Mouse (Mus musculus): Measurements from ENCODE around the gene Cenpx. TPM values are rescaled to one million over a fixed set of nuclear protein-coding genes. Genes with fewer than 3 reads are reported as not detected.
"Not testable (repeated sequence)": the region's sequence is repeated elsewhere in the genome, so short reads cannot be mapped to it uniquely, and the experiment has no call there.

The Cenpx gene
- total RNA-seq, 2 experiments from 2014 or later, result 71.5 to 95.8 TPM

DNA sequence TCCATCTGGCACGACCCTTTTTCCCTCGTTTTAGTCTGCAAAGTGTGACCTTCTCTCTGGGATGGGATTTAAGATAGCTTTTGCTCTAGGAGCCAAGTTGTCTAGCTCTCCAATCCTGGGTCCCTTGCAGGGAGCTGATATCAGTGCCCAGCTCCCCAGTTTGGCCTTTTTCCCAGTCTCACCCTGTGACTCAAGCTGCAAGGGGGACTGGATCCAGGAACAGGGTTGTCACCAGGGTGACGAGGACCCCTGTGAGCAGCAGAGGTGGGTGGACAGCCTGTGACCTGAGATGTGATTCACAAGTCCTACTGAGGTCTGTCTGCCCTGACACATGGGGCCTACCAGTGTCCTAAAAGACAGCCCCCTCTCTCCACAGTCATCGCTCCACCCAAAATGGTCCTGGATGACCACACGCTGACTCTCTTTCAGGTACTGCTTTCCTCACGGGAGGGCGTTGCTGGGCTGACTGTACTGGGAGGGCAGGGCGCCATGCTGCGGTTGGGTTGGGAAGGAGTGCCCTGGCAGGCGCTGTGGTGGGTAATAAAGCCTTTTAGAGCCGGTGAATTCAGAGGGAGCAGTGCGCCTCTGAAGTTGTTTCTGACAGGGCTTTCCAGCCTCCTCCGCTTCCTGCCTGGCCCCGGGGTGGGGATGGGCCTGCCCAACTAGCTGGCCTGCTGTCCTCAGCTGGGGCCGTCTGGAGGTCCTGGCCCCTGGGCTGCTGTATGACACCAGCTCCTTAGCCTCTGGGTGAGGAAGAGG is 9.7 kb downstream of the Cenpx start:
- no peak for ATAC-seq (ENCODE audit: poor library complexity, severe bottlenecking)

DNA sequence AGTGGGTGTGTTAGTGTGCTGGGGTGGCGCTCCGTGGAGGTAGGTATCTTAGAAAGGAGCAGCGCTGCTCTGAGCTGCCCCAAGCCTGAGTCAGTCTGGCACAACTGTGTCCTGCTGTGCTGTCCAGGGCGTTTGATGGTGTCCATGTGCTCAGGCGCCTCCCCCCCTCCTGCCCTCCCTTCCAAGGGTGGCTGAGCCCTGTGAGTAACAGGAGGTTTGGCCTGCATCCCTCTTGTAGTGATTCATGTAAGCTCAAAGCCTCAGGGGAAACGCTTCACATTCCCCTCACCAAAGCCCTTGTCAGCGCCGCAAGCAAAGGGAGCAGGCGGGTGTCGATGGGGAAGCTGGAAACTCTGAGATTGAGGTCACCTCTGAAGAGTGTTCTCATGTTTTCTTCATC is 15.8 kb downstream of the Cenpx start:
- no peak for ATAC-seq (ENCODE audit: poor library complexity, severe bottlenecking)

DNA sequence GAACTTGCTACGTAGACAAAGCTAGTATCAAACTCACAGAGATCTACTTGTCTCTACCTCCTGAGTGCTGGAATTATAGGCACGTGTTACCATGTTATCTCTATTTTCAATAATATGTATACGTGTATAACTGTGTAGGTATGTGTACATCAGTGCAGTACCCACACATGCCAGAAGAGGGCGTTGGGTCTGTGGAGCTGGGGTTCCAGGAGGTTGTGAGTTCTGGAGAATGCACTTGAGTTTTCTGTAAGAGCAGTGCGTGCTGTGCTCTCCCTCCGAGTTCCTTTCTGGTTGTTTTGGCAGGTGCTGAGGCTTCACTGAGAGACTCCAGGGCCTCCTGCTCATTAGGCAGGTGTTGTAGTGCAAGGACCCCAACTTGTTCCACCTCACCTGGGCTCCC is 17.0 kb downstream of the Cenpx start:
- no peak for ATAC-seq (ENCODE audit: poor library complexity, severe bottlenecking)

DNA sequence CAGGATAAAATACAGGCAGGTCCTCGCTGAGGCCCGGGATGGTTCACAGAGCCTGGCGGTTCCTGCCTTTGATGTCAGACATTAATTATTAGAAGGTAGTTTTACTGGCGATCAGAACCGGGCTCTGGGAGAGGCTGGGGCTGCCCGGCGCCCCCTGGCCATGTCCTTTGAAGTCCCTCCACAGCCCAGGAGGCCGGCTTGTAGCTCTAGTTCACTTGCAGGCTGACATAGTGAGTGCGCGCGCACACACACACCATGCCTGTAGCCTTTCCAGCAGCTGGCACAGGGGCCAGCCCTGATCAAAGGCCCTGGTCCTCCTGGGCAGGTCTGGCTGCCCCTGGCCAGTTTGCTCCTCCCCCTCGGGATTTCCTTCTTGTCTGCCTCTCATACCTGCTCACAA is 17.9 kb downstream of the Cenpx start:
- ATAC-seq (ENCODE audit: poor library complexity, severe bottlenecking), result no peak

DNA sequence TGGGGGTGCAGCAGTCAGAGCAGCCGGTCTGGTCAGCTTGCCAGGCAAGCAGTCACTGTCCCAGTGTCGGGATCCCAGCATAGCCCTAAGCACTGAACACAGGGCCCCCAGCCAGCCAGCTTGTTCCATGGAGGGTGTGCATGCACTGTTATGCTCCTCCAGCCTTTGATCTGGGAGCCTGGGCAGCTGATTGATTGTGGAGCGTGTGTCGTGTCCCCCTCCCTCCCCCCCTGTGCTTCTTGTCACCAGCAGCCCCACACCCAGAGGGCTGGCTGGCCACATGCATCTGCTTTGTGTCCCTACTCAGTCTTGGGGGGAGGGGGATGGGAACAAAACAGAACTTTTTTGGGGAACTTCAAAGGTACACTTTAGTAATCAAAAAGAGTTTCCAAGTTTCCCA is 18.4 kb downstream of the Cenpx start:
- no peak for ATAC-seq (ENCODE audit: poor library complexity, severe bottlenecking)

DNA sequence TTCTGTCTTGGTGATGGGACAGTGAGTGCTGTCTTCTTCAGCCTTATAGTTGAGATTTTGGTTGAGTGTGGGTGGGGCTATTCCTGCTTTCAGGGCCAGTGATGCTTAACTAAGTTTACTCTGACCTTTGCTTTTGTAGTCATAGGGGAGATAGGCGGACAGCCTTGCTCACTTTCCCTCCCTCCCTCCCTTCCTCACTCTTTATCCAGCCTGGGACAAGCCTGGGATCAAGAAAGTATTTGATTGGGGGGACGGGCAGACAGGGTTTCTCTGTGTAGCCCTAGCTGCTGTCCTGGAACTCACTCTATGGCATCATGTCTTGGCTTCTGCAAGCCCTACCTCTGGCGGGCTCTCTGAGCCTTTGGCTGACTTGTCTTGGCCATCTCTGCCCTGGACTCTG is 20.1 kb downstream of the Cenpx start:
- ATAC-seq (ENCODE audit: poor library complexity, severe bottlenecking), result no peak

DNA sequence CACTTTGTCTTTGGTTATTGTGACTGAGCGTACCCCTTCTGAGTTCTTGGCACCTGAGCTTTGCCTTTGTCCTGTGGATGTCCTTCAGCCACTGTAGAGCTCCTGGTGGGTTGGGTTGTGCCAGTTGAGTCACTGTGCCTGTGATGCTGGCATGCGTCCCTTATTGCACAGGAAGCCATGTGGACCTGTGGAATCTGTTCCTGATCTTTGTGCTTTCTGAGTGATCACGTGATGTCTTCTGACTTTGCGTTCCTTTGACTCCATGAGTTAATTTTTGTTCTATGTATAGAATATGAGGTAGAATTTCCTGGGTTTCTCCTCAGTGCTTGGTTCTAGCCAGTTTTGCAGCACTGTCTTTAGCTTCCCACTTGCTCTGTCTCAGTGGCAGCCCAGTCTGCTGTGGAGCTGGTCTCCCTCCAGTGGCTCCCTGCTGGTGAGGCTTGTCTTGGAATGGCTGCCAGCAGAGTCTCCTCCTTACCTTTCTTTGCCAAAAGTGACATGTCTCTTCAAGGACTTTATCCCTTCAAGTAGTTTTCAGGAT is 21.0 kb downstream of the Cenpx start:
- ATAC-seq (ENCODE audit: poor library complexity, severe bottlenecking), result no peak

DNA sequence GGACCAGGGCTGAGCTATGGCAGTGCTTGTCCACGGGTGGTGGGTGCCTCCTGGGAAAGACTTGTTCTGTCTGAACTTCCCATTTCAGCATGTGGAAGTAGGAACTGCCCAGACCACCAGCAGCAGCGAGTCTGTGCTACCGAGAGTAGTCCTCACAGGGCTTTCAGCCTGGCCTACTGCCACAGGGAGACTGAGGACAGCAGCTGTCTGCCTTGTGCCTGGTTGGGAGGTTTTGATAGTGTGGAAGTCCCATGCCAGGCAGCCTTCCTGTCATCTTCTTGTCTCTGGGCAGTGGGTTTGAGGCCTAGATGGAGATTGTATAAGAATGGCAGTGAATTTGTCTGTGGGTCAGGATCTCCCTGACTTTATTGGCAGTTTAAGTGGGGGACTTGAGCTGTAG is 24.2 kb downstream of the Cenpx start:
- no peak for ATAC-seq (ENCODE audit: poor library complexity, severe bottlenecking)

DNA sequence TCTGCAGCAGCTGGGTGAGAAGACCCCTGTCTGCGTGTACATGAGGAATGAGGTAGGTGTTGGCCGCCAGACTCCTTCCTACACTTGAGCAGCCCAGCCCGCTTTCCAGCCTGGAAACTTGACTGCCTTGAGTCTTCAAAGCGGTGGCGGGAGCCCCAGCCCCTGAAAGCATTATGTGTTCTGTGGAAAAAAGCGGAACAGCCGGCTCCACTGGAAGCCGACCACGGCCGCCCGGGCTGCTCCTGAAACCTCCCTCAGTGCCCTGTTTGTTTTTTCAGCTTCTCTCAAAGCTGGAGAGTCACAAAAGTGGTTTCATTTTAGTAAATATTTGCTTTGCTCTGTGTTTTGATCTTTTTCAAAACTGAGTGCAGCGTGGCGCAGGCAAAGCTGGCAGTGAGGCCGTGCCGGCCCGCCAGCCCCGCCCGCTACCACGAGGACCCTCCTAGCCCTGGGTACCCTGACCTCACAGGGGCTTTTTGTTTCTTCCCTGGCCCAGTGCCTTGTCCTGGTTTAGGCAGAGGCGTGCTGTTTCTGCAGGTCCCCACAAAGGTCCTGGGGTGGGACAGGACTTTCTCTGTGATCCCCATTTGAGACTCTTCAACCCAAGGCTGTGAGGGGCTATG is 26.8 kb downstream of the Cenpx start:
- no peak for ATAC-seq (ENCODE audit: poor library complexity, severe bottlenecking)

DNA sequence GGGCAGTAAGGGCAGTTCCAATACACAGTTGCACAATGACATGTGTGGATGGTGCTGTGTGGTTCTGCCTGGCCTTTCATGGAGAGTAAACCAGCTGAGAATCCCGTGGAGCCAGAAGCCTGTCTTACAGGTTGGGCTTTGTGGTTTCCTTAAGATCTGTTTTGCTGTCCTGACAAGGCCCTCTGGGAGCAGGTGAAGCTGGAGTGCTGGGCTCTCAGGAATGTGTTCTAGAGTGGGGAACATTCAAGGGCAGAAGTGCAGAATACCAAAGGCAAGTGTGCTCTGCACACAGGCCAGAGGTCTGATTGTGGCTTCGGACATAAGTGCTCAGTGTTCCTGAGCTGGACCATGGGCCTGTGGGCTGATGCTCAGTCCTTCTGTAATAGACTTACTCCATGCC is 28.9 kb downstream of the Cenpx start:
- no peak for ATAC-seq (ENCODE audit: poor library complexity, severe bottlenecking)

DNA sequence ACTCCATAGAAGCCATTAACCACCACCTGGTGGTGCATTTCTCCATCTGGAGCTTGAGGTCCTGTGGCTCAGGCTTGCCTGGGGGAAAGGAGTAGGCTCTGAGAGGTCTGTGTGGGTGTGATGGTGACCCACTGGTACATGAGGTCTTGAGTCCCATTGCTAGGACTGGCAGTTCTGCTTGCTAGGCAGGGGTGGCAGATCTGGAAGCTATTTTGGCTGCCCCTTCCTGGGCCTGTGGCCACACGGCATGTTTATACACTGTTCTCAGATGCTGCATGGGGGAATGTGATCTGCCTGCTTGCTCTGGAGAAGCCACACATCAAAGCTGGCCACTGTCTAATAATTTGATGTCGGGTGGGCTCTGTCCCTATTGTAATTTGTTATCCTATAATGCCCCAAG is 29.5 kb downstream of the Cenpx start:
- no peak for ATAC-seq (ENCODE audit: poor library complexity, severe bottlenecking)

DNA sequence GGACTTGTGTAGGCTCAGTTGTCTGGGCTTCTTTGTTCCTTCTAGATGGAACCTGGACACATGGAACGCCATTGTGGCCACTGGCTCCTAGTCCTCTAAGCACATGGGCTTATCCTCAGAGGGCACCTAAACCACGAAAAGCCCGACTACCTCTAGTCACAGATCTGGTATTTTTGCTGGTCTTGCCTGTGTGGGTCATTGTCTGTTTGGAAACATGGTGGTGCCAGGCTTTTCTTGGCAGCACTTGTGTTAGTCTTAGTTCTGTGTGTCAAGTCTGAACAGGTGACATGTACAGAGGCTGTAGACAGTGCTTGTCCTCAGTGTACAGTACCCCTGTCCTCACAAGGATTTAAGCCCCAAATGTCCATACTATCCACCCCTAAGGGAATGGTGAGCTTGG is 30.0 kb downstream of the Cenpx start:
- no peak for ATAC-seq (ENCODE audit: poor library complexity, severe bottlenecking)

DNA sequence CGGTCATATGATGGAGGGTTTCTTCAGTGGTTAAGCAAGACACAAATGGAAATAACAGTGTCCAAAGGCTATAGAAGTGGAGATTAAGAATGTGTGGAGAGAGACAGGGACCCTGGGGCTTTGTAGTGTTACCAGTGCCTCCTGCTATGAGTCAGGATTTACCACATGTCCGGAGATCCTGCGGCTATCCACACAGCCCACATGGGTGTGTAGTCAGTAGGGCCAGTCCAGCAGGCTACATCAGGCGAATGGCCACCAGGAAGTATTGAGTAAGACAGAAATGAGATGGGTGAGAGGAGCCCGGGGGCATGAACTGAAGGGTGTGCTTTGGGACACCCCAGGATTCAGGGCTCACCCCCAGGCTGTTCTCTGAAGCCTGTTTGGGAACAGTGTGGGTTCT is 30.9 kb downstream of the Cenpx start:
- ATAC-seq (ENCODE audit: poor library complexity, severe bottlenecking), result no peak

DNA sequence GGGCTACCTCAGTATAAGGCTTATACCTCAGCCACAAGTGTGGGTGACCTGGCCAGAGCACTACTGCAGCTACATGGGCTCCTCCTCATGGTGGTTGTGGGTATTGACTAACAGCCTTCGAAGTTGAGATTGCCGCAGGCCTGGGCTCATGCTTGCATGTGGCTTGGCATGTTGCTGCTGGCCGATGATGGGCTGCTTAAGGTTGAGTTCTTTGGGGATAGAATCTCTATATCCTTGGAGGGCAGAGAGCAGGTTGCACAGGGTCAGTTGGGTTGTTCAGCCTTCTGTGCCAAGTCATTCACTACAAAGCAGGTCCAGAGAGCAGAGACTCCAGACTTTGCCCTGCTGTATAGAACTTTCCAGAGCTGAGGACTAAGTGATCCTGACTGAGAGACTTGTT is 33.6 kb downstream of the Cenpx start:
- ATAC-seq (ENCODE audit: poor library complexity, severe bottlenecking), result peak; percentile 77

DNA sequence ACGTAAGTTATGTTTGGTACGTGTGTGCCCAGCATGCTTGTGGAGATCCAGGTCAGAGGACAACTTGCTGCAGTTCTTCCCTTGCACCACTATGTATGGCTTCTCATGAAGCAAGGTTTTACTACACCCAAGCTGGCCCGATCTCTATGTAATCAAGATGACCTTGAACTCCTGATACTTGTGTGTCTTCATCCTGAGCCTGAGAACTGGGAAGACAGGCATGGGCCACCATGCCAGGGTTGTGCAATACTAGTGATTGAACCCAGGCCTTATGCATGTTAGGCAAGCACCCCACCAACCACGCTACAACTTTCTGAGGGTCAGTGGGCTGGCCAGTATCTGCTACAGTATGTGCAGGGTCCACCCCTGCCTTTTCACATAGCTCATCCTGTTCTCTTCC is 36.6 kb downstream of the Cenpx start:
- no peak for ATAC-seq (ENCODE audit: poor library complexity, severe bottlenecking)

DNA sequence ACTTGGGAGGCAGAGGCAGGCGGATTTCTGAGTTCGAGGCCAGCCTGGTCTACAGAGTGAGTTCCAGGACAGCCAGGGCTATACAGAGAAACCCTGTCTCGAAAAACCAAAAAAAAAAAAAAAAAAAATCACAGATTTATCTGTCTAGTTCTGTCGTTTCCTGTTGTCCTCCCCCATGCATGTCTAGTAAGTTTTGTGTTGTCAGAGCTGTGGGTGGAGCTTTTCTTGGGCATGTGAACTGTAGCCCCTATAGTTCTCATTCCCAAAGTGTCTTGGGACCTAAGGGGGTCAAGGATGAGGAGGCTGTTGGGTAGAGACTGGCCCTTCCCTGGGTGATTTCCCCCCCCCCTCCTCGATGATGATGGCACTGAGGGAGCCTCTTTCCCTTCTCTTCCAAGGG is 37.7 kb downstream of the Cenpx start:
- not testable (repeated sequence) for ATAC-seq (ENCODE audit: poor library complexity, severe bottlenecking)

DNA sequence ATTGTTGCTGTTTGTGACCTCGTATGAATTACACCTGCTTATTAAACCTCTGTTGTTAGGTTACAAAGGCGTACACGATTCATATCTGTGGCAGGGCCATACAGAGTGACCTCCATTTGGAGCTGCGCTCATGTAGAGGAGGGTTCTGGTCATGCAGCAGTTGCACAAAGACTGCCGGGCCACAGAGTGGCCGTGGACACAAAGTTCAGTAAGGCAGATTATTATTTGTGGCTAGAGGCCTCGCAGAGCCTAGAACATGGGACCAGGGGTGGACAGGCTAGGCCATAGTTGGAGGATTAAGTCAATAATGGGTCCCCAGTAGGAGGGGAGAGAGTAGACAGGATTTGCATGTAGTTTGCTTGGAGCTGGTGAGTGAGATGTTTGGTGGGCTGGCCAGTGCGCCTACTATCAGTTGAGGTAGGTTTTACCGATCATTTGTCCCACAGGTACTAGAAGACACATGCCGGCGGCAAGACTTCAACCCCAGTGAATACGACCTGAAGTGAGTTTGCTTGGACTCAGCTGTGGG is 39.9 kb downstream of the Cenpx start:
- ATAC-seq (ENCODE audit: poor library complexity, severe bottlenecking), result no peak; the same call in 1 of the 2 replicates

DNA sequence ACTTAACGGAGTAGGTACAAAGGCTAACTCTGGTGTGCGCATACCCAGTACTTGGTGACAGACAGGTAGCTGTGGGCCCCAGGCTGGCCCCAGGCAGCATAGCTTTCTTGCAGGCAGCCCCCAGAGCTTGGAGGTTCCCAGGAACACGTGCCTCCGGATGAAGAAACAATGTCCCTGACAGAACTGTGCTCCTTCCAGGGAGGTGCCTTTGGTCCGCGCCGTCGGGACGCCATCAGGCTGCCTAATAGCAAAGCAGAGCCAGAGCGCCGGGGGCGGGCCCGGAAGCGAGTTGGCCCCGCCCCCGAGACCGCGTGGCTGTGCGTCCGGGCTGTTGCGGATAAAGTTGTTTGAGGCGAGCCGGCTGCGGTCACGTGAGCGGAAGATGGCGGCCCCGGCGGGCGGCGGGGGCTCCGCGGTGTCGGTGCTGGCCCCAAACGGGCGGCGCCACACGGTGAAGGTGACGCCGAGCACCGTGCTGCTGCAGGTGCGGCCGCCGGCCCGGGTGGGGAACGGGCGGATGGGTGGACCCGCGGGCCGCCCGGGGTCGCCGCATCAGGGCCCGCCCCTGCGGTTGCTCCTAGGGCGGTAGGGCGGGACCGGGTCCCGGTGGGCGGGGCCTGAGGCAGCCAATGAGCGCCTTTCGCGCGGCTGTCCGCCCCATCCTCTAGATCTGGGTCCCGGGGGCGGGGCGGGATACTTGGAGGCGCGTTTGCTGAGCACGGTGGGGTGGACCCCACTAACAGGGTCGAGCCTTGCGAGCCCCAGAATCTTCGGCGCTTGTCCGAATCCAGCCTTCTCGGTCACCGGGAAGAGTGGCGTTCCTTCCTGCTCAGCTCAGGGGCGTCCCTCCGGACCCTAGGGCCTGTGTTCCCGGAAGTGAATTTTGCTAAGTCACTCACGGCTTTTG is 40.6 kb downstream of the Cenpx start, which contains the start of gene Aspscr1:
TSS of gene Aspscr1 (plus strand) at position 287 of the 907 bp plus-strand sequence.
- peak; percentile 93 for ATAC-seq (ENCODE audit: poor library complexity, severe bottlenecking)

DNA sequence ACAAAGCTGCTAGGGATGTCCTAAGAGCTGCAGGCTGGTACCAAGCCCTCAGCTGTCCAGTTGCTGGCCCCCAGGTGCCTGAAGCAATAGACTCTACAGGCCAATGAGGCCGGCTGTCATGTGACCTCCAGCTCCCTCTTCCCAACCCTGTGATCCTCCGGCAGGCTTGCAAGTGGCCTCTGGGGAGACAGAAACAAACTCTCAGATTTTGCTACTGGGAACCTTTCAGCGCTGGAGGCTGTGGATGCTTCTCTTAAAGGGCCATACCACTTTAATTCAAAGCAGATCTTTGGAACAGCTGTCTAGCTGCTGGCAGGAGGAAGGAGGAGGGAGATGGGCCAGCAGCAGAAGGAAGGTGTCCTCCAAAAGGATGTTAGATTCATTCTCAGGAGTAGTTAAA is 46.9 kb downstream of the Cenpx start:
- ATAC-seq (ENCODE audit: poor library complexity, severe bottlenecking), result no peak

DNA sequence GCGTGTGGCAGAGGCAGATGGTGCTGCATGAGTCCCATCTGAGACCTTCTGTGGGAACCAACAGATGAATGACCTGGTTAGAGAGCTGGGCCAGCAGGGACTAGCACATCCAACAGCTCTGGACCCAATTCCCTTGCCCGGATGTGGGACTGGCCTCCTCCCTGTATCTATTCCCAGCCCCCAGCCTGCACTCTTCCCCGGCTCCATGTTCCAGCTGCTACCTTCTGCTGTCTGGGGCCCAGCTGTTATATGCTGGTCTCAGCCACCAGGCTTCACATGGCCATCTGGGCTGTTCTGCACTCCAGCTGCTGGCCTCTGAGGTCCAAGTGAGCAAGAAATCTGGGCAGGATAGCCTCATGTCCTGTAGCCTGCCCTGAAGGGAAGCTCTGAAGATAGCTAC is 48.1 kb downstream of the Cenpx start:
- ATAC-seq (ENCODE audit: poor library complexity, severe bottlenecking), result no peak

DNA sequence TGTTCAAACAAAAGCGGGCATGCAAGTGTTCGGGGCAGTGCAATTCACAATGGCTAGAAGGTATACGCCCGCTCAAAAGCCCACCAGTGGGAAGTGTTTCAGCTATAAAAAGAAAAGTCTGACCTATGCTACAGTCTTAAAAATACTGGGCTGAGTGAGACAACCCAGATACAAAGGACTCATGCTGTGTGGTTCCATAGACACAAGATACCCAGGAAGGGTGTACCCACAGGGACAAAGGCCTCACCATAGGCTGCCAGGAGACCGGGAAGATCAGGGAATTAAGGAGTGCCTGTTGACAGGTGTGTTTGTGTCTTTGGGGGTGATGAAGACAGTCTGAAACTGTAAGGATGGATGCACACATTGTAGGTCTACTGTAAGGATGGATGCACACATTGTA is 49.8 kb downstream of the Cenpx start:
- ATAC-seq (ENCODE audit: poor library complexity, severe bottlenecking), result no peak
